Mouse (Mus musculus) forelimb bud, embryonic 11.5 days (tissue): ENCODE measurements at regions not wholly inside any gene's neighbourhood (a gene's known extent, or its start where the extent isn't known, plus 50 kb on each side); places are given as distances from the start of the nearest gene placed in this dataset.

Experiments
- DNase-seq: peaks from one replicate; pipeline ENCODE4 v3.0.0-alpha.2; 2012; ENCODE audit warnings: low read depth, low spot score

DNA sequence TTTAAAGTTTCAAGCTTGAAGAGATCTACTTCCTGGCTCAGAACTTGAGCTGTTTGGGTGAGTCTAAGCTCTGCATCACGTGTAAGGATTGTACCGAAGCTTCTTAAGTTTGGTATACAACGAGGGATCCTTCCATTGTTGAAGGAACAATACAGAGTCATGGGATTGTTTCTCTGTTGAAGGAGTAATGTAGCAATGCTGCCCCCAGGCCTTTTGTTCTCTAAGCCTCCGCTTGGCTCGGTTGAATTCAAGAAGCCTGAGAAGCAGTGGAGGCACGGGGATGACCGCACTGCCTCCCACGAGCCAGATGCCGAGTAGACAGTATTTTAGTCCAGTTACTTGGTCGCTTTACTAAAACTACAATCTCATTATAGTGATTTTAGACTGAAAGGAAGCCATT is 90.9 kb upstream of the Nampt start:
- no peak for DNase-seq

- no peak for DNase-seq
Measured at GRCm38 (mm10) chr12:32735224-32735623, 84.1 kb upstream of the Nampt start.

DNA sequence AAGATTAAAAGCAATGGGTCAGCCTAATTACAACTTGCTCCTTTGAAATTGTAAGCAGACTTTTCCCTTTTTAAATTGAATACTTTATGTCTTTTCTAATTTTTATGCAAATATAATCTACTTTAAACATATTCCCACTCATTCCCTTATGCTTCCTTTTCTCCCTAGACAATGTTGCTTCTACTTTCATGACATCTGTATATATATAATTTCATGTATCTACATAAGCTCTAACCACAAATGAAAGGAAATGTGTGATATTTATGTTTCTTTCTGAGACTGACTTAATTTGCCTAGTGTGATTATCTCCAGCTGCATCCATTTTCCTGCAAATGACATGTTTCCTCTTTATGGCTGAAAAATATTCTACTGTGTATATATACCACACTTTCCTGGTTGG is 77.9 kb upstream of the Nampt start:
- DNase-seq: no peak

DNA sequence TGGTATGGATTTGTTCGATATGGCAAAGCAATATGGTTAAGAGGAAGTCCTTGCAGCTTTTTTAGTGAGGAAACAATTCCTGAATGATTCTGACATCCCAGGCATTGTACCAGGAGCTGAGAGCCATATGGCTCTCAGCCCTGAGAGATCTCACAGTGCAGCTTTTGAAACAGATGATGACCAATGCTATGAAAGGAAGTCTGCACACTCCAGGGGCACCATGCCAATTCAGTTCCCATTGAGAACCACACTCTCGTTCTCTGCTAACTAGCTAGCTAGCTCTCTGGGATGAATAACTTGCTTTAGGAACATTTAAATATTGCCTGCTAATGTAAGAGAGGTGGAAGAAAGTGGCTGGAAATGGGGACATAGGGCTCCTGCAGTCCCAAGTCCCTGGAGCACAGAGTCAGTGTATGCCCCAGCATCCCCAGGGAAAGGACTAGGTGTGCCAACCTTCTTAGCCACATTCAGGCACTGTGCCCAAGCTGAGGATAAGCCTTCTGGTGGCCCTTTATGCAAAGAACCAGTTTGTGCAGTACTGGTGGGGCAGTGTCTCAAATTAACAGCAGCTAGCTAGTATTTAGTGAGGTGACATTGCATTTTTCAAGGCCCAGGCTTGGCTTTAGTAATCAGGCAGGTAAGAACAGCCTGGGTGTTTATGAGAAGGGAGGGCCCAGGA is 61.8 kb upstream of the Nampt start:
- no peak for DNase-seq

- DNase-seq: no peak
Measured at GRCm38 (mm10) chr12:32758150-32758549, 61.2 kb upstream of the Nampt start.

- DNase-seq: no peak
Measured at GRCm38 (mm10) chr12:32760627-32761026, 58.7 kb upstream of the Nampt start.

DNA sequence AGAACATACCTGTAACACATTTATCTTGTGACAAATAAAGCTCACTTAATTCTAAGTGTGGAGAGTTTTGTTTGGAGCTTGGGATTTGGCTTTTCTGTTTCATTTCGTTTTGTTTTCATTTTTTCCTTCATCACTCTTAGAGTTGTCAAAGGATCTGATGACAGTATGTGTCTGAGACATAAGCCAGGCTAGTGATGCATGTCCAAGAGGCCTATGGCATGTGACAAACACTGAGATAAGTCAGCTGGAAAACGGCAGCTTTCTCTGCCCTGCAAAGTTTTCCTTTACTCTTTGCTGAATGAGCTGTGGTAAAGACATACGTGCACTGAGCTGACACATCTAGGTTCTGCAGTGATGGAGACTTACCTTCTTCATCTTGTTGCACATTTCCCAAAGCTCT is 58.3 kb upstream of the Nampt start:
- DNase-seq: no peak

- DNase-seq: no peak
Measured at GRCm38 (mm10) chr12:32764271-32764670, 55.1 kb upstream of the Nampt start.

GRCm38 (mm10) chr12:32764747-32765146 is 54.6 kb upstream of the Nampt start:
- no peak for DNase-seq

GRCm38 (mm10) chr12:32765861-32766260 is 53.5 kb upstream of the Nampt start:
- DNase-seq: no peak

- DNase-seq: no peak
Measured at GRCm38 (mm10) chr12:32766575-32766974, 52.8 kb upstream of the Nampt start.

DNA sequence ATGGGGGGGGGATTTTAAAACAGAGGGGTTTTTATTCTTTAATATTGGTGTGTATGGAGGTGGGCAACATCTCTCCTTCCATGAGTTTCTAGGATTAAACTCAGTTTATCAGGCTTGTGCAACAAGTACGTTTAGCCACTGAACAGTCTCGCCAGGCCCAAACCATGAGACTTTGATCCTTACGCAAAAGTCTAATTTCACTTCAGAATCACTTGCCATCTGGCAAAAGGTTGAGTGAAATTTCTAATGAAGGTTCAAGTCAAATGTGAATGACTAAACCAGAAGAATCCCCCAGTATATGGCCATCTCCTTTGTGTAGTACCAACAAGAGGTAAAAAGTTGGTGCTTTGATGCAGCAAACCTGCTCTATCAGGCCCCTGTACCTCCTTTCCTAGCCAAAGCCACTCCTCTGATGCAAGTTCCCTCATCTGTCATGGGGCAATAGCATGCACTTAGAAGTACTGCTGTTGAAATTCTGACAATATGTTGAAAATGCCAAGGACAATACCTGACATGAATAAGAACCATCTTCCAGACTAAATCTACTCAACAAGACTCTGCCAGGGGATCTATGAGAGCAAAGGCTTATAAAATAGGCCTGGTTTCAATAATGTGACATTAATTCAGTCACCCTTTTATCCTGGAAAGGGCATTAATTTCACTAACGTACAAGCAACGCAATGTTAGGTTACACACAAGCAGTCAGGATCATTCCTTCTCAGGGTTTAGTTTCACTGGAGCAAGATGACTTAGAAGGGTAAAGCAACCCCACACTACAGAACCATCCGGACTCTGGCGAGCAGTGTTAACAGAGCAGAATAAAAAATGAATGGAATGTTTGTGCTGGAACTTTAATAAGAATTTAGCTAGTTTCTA is 51.9 kb upstream of the Nampt start:
- DNase-seq: no peak

- no peak for DNase-seq
Measured at GRCm38 (mm10) chr12:32768082-32768743, 51.1 kb upstream of the Nampt start.

DNA sequence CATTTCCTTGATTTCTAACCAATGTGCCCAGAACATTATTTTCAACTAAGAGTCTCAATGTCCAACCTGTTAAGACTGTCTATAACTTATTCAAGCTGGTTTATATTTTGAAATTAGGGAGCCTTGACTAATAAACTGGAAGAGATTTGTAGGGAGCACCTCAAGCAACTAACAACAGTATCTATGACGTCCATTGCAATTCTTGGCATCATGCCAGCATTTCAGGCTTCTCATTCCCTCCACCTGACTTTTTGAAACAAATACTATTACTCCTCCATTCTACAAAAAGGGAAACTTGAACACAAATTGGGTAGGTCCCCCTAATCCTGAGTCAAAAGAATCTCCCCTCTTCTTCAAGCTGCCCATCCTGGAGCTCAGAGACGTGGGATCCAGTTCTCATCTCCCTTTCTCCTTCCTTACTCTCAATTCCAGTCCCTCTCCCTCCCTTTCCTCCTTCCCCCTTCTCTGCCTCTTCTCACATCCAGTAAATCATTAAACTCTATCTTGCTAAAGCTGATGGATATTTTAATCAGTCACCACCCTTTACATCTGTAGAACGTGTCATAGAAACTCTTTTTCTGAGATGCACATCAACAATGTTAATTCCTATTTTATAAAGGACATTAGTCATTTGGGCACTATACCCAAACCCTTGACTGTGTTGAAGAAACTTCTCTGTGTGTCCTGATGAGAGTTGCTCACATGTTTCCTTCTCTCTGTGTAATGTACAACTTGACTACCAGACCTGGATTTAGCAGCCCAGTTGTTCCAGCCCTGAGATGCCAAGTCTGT is 50.4 kb upstream of the Nampt start:
- DNase-seq: no peak
